Mouse (Mus musculus): ENCODE results near the gene Nat8f5.

- no peak for TF ChIP-seq CTCF (IDR thresholded peaks at IDR 0.05; ENCODE audit: low read depth, low read length)
- no peak for TF ChIP-seq POLR2A (IDR thresholded peaks at IDR 0.05; ENCODE audit: borderline replicate concordance, low read depth, low read length)
These were observed 28.5 kb upstream of the Nat8f5 start for GRCm38 (mm10) chr6:85849240-85849639.
